Mouse (Mus musculus) kidney, postnatal 0 days (tissue): ENCODE measurements around the gene Mpzl2. TPM values are rescaled to one million over a fixed set of nuclear protein-coding genes. Genes with fewer than 3 reads are reported as not detected.

Source experiments
- ATAC-seq: fragments of 200-750 bp; cut with Nextera tagmentation; replicated peaks from 2 replicates; pipeline ENCODE4 v1.8.0; 2017; ENCODE audit warnings: low read depth, moderate number of reproducible peaks, moderate TSS enrichment, moderate library complexity; ENCODE audit not compliant: low FRiP score
- DNase-seq: peaks from one replicate; pipeline ENCODE4 v3.0.0-alpha.2; 2016; ENCODE audit warnings: low spot score
- H3K27ac ChIP-seq: fragments of 300-500 bp; sonication (generic); 2 replicates; pipeline ENCODE4 v1.5.1; 2014; ENCODE audit warnings: mild to moderate bottlenecking
- H3K27me3 ChIP-seq: fragments of 300-500 bp; sonication (generic); 2 replicates; pipeline ENCODE4 v1.6.1; 2014; ENCODE audit warnings: low read length, mixed read lengths; ENCODE audit not compliant: insufficient read depth
- H3K36me3 ChIP-seq: fragments of 300-500 bp; sonication (generic); 2 replicates; pipeline ENCODE4 v1.6.1; 2014; ENCODE audit warnings: low read length, mixed read lengths; ENCODE audit not compliant: insufficient read depth
- H3K4me1 ChIP-seq: fragments of 300-500 bp; sonication (generic); replicated peaks from 2 replicates; pipeline ENCODE4 v1.6.1; 2014; ENCODE audit warnings: antibody characterized with exemption, low read length, mixed read lengths; ENCODE audit not compliant: insufficient read depth
- H3K4me2 ChIP-seq: fragments of 300-500 bp; sonication (generic); 2 replicates; pipeline ENCODE4 v1.6.1; 2014; ENCODE audit warnings: mild to moderate bottlenecking, low read length, moderate library complexity, mixed read lengths
- H3K4me3 ChIP-seq: fragments of 300-500 bp; sonication (generic); replicated peaks from 2 replicates; pipeline ENCODE4 v1.5.1; 2014; ENCODE audit warnings: low read depth, low read length
- H3K9ac ChIP-seq: fragments of 300-500 bp; sonication (generic); 2 replicates; pipeline ENCODE4 v1.6.1; 2014; ENCODE audit warnings: low read depth, low read length
- H3K9me3 ChIP-seq: fragments of 300-500 bp; sonication (generic); replicated peaks from 2 replicates; pipeline ENCODE4 v1.6.1; 2016; ENCODE audit warnings: low read length, inconsistent platforms, mixed read lengths
- CTCF ChIP-seq: IDR thresholded peaks from 2 replicates; pipeline ENCODE4 v1.5.1; 2016; ENCODE audit warnings: antibody characterized with exemption, low read depth, mild to moderate bottlenecking, moderate library complexity
- WGBS: fragments of 180-500 bp; shearing (Covaris S2); extraction: QIAGEN DNeasy Blood & Tissue Kit; methylation state at CpG from one replicate; pipeline ENCODE4 v1.1.7; 2014; 5-methylcytosine and 5-hydroxymethylcytosine counted together
- polyA plus RNA-seq: library from polyadenylated mRNA; unstranded; fragments of >200 nt; fragmentation: Nextera tagmentation; extraction: Ambion mirVana; gene quantifications from 2 replicates; pipeline ENCODE4 v1.2.1, GENCODE M21; 2015

Gene Mpzl2
- polyA plus RNA-seq, 1 experiment from 2014 or later = 23.1 TPM

DNA sequence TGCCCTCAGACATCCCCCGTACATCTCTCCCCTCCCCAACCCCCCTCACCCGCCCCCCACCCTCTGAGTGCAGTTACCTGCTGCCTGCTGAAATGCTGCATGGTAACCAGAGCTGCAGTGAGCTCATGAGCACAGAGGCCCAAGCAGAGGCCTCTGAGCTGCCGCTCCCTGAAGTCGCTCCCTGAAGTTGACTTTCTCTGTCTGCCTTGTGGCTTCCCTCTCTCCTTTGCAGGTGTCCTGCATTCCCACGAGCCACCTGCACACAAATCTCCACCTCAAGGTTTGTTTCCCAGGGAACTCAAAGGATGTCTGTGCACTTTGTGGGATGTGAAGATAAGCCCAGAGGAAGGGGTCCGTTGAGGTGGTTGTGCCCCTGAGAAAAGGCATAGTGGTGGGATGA, 28.3 kb upstream of the Mpzl2 start:
- Histone ChIP-seq H3K4me2 (no peak overlapping the region), H3K4me3 (no peak overlapping the region), H3K27ac (no peak overlapping the region), H3K9ac (no peak overlapping the region), H3K4me1 (no peaks in the 10 kb centered on the region), H3K36me3 (no peaks in the 10 kb centered on the region), H3K9me3 (no peaks in the 10 kb centered on the region), H3K27me3 (no peaks in the 10 kb centered on the region)
- WGBS = 42% methylated on average over 6 of the region's 6 CpGs
- no peak for DNase-seq
- no peak for TF ChIP-seq CTCF
- no peak for ATAC-seq

GRCm38 (mm10) chr9:45014879-45015278, 24.7 kb upstream of the Mpzl2 start:
- no peak overlapping the region for H3K4me2 ChIP-seq
- no peaks in the 10 kb centered on the region for H3K36me3 ChIP-seq
- no peak overlapping the region for H3K27ac ChIP-seq
- no peaks in the 10 kb centered on the region for H3K9me3 ChIP-seq
- no peak for DNase-seq
- 48% methylated on average over 2 of the region's 2 CpGs for WGBS
- no peak overlapping the region for H3K9ac ChIP-seq
- H3K4me1 ChIP-seq = no peaks in the 10 kb centered on the region
- no peak for ATAC-seq
- no peak for TF ChIP-seq CTCF
- no peaks in the 10 kb centered on the region for H3K27me3 ChIP-seq
- no peak overlapping the region for H3K4me3 ChIP-seq

- 46% methylated on average over 3 of the region's 3 CpGs for WGBS
- Histone ChIP-seq H3K9ac (no peak overlapping the region), H3K27me3 (no peaks in the 10 kb centered on the region), H3K4me1 (no peaks in the 10 kb centered on the region), H3K27ac (no peak overlapping the region), H3K4me3 (no peak overlapping the region), H3K9me3 (no peaks in the 10 kb centered on the region), H3K36me3 (no peaks in the 10 kb centered on the region), H3K4me2 (no peak overlapping the region)
- no peak for ATAC-seq
- TF ChIP-seq CTCF = no peak
- DNase-seq = no peak
Measured at GRCm38 (mm10) chr9:45015841-45016240, 23.8 kb upstream of the Mpzl2 start.

- H3K4me3 ChIP-seq = no peak overlapping the region
- no peak overlapping the region for H3K27ac ChIP-seq
- 65% methylated on average over 11 of the region's 11 CpGs for WGBS
- ATAC-seq (no peak), DNase-seq (no peak)
- no peaks in the 10 kb centered on the region for H3K27me3 ChIP-seq
- TF ChIP-seq CTCF = no peak
- no peaks in the 10 kb centered on the region for H3K36me3 ChIP-seq
- H3K4me1 ChIP-seq = no peaks in the 10 kb centered on the region
- no peak overlapping the region for H3K9ac ChIP-seq
- H3K4me2 ChIP-seq = no peak overlapping the region
- no peaks in the 10 kb centered on the region for H3K9me3 ChIP-seq
Measured at GRCm38 (mm10) chr9:45018031-45018430, 21.6 kb upstream of the Mpzl2 start.

GRCm38 (mm10) chr9:45022800-45023199, 16.8 kb upstream of the Mpzl2 start:
- no peak overlapping the region for H3K27ac ChIP-seq
- no peak overlapping the region for H3K4me2 ChIP-seq
- 5% methylated on average over 3 of the region's 3 CpGs for WGBS
- H3K27me3 ChIP-seq = no peaks in the 10 kb centered on the region
- DNase-seq (peak; percentile 82), ATAC-seq (no peak; the same call in 1 of the 2 replicates)
- no peaks in the 10 kb centered on the region for H3K9me3 ChIP-seq
- H3K9ac ChIP-seq = no peak overlapping the region
- H3K4me1 ChIP-seq = no peaks in the 10 kb centered on the region
- TF ChIP-seq CTCF = peak; percentile 95
- H3K36me3 ChIP-seq = no peaks in the 10 kb centered on the region
- no peak overlapping the region for H3K4me3 ChIP-seq

DNA sequence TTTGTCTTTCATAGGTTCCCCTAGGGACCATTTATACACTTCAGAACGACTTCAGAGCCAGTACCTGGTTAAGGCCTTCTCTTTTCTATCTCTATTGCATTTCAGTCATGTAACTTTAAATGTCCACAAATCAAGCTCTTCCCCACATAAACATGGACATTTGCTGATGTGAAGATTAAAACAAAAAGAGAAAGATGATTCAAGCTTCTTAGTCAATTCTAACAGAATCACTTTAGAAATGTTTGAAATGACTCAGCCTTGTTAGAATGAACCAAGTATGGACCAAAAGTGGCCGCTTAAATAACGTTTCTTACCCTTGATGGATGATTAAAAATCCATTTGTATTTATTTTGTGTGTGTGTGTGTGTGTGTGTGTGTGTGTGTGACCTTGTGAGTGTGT, 16.0 kb upstream of the Mpzl2 start:
- Histone ChIP-seq H3K4me3 (no peak overlapping the region), H3K4me1 (no peaks in the 10 kb centered on the region), H3K36me3 (no peaks in the 10 kb centered on the region), H3K27me3 (no peaks in the 10 kb centered on the region), H3K9me3 (no peaks in the 10 kb centered on the region), H3K27ac (no peak overlapping the region), H3K9ac (no peak overlapping the region), H3K4me2 (no peak overlapping the region)
- no peak for TF ChIP-seq CTCF
- ATAC-seq = no peak
- DNase-seq = no peak
- WGBS = 63% methylated on average over 3 of the region's 3 CpGs

- Histone ChIP-seq H3K27me3 (no peaks in the 10 kb centered on the region), H3K27ac (no peak overlapping the region), H3K9ac (no peak overlapping the region), H3K4me2 (no peak overlapping the region), H3K4me1 (no peaks in the 10 kb centered on the region), H3K9me3 (no peaks in the 10 kb centered on the region), H3K36me3 (no peaks in the 10 kb centered on the region), H3K4me3 (no peak overlapping the region)
- no peak for DNase-seq
- WGBS = 70% methylated on average over 2 of the region's 2 CpGs
- no peak for TF ChIP-seq CTCF
- ATAC-seq = no peak
Measured at GRCm38 (mm10) chr9:45024187-45024586, 15.4 kb upstream of the Mpzl2 start.
